Mouse (Mus musculus) hindbrain, embryonic 11.5 days (tissue): ENCODE data around the gene Rspo1. TPM values are rescaled to one million over a fixed set of nuclear protein-coding genes. Genes with fewer than 3 reads are reported as not detected.

Experiments
- ATAC-seq: fragments of 200-750 bp; cut with Nextera tagmentation; 2 replicates; pipeline ENCODE4 v1.8.0; 2017; ENCODE audit warnings: mild to moderate bottlenecking, moderate TSS enrichment, moderate library complexity; ENCODE audit not compliant: low FRiP score
- DNase-seq: peaks from one replicate; pipeline ENCODE4 v3.0.0-alpha.2; 2015; ENCODE audit warnings: low spot score
- H3K27ac ChIP-seq: fragments of 300-500 bp; sonication (generic); 2 replicates; pipeline ENCODE4 v1.5.1; 2014; ENCODE audit warnings: mild to moderate bottlenecking, low read depth, low read length
- H3K27me3 ChIP-seq: fragments of 300-500 bp; sonication (generic); 2 replicates; pipeline ENCODE4 v1.6.1; 2014; ENCODE audit warnings: mild to moderate bottlenecking, low read length, moderate library complexity, mixed read lengths; ENCODE audit not compliant: control insufficient read depth, insufficient read depth
- H3K36me3 ChIP-seq: fragments of 300-500 bp; sonication (generic); 2 replicates; pipeline ENCODE4 v1.6.1; 2014; ENCODE audit warnings: mild to moderate bottlenecking, low read length, moderate library complexity, mixed read lengths; ENCODE audit not compliant: control insufficient read depth, insufficient read depth
- H3K4me1 ChIP-seq: fragments of 300-500 bp; sonication (generic); replicated peaks from 2 replicates; pipeline ENCODE4 v1.6.1; 2014; ENCODE audit warnings: low read length, mixed read lengths; ENCODE audit not compliant: control insufficient read depth, insufficient read depth
- H3K4me2 ChIP-seq: fragments of 300-500 bp; sonication (generic); replicated peaks from 2 replicates; pipeline ENCODE4 v1.6.1; 2014; ENCODE audit warnings: mild to moderate bottlenecking, low read depth, low read length
- H3K4me3 ChIP-seq: fragments of 300-500 bp; sonication (generic); 2 replicates; pipeline ENCODE4 v1.5.1; 2014; ENCODE audit warnings: low read depth, low read length
- H3K9ac ChIP-seq: fragments of 300-500 bp; sonication (generic); 2 replicates; pipeline ENCODE4 v1.6.1; 2014; ENCODE audit warnings: low read depth, low read length
- H3K9me3 ChIP-seq: fragments of 300-500 bp; sonication (generic); 2 replicates; pipeline ENCODE4 v1.6.1; 2016; ENCODE audit warnings: low read length; ENCODE audit not compliant: control insufficient read depth
- WGBS: fragments of 180-500 bp; shearing (Covaris S2); extraction: QIAGEN DNeasy Blood & Tissue Kit; methylation state at CpG from one replicate; pipeline ENCODE4 v1.1.7; 2014; 5-methylcytosine and 5-hydroxymethylcytosine counted together
- polyA plus RNA-seq: library from polyadenylated mRNA; unstranded; fragments of >200 nt; fragmentation: Nextera tagmentation; extraction: Ambion mirVana; gene quantifications from 2 replicates; pipeline ENCODE4 v1.2.1, GENCODE M21; 2014

Gene Rspo1
- polyA plus RNA-seq, 1 experiment from 2014 or later, result 16.5 TPM

GRCm38 (mm10) chr4:124986739-124987710 lies 795 bp downstream of the Rspo1 start:
- 0 out of 2 replicates have a peak overlapping the region, but pooled peaks have one; percentile 2 for H3K9ac ChIP-seq
- H3K27ac ChIP-seq, result no peak overlapping the region
- H3K9me3 ChIP-seq, result no peaks in the 10 kb centered on the region
- 4% methylated on average over 46 of the region's 51 CpGs for WGBS
- ATAC-seq (no peak), DNase-seq (peak; percentile 31)
- H3K27me3 ChIP-seq, result peaks cover 83% of the 10 kb centered on the region
- peak overlapping the region; percentile 54 for H3K4me2 ChIP-seq
- peaks cover 6% of the 10 kb centered on the region for H3K4me1 ChIP-seq
- H3K36me3 ChIP-seq, result no peaks in the 10 kb centered on the region
- H3K4me3 ChIP-seq, result peak overlapping the region; percentile 31

DNA sequence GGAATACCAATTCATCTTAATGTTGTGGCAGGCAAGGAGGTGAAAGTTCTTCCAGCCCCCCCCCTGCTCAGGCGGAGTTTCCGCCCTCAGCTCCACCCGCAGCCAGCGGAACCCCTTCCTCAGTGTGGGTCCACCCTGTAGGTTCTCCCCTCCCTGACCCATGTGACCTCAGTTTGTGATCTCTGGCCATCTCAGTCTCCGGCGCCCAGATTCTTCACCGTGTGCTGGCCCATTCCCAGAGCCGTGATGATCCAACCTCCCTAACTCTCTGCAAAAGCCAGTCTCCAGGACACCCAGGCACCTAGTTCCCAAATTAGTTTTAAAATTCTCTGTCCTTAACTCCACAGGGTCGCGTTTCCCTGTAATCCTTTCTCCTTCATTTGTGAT lies 1.5 kb downstream of the Rspo1 start:
- Histone ChIP-seq H3K9me3 (no peaks in the 10 kb centered on the region), H3K9ac (no peak overlapping the region), H3K4me2 (no peak overlapping the region), H3K4me1 (peaks cover 6% of the 10 kb centered on the region), H3K4me3 (no peak overlapping the region), H3K27ac (no peak overlapping the region), H3K27me3 (peaks cover 83% of the 10 kb centered on the region), H3K36me3 (no peaks in the 10 kb centered on the region)
- 5% methylated on average over 10 of the region's 10 CpGs for WGBS
- ATAC-seq (no peak), DNase-seq (no peak)

DNA sequence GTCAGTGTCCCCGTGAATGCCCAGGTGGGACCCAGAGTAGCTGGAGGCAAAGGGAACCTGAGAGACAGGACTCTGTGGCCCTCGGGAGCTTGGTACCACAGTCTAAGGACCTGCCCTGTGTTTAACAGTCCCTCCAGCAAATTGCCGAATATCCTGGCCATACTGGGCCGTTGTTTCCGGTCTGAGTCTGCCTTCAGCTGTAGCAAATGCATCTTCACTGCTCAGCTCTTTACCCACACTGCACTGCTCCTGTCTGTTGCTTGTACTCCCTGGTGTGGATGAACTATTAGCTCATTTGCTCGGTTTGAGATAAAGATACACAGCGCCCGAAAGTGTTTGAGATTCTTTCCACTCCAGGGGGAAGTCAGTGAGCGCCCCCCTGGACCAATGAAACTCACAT lies 2.2 kb downstream of the Rspo1 start:
- DNase-seq (peak; percentile 26), ATAC-seq (no peak)
- peaks cover 81% of the 10 kb centered on the region for H3K27me3 ChIP-seq
- peaks cover 6% of the 10 kb centered on the region for H3K4me1 ChIP-seq
- no peaks in the 10 kb centered on the region for H3K9me3 ChIP-seq
- no peak overlapping the region for H3K4me3 ChIP-seq
- H3K4me2 ChIP-seq, result no peak overlapping the region
- no peak overlapping the region for H3K27ac ChIP-seq
- H3K9ac ChIP-seq, result no peak overlapping the region
- 21% methylated on average over 9 of the region's 9 CpGs for whole genome bisulfite sequencing
- no peaks in the 10 kb centered on the region for H3K36me3 ChIP-seq

- H3K4me1 ChIP-seq, result peaks cover 6% of the 10 kb centered on the region
- H3K4me3 ChIP-seq, result no peak overlapping the region
- H3K27me3 ChIP-seq, result peaks cover 68% of the 10 kb centered on the region
- ATAC-seq, result no peak
- no peaks in the 10 kb centered on the region for H3K9me3 ChIP-seq
- WGBS, result under 1% methylated on average over 20 of the region's 20 CpGs
- no peak overlapping the region for H3K9ac ChIP-seq
- no peaks in the 10 kb centered on the region for H3K36me3 ChIP-seq
- DNase-seq, result peak; percentile 23
- no peak overlapping the region for H3K27ac ChIP-seq
- H3K4me2 ChIP-seq, result peak overlapping the region; percentile 24
Observed at GRCm38 (mm10) chr4:124989787-124990253, 3.6 kb downstream of the Rspo1 start.

- Histone ChIP-seq H3K27ac (no peak overlapping the region), H3K9ac (no peak overlapping the region)
- DNase-seq, result no peak
Observed at GRCm38 (mm10) chr4:124990325-124990724, 4.1 kb downstream of the Rspo1 start.

GRCm38 (mm10) chr4:124997479-124998147 lies 11.4 kb downstream of the Rspo1 start:
- WGBS, result 80% methylated on average over 10 of the region's 10 CpGs
- Histone ChIP-seq H3K27me3 (0 out of 2 replicates have a peak, but pooled peaks cover 3% of the 10 kb centered on the region), H3K9ac (no peak overlapping the region), H3K27ac (no peak overlapping the region), H3K4me3 (no peak overlapping the region), H3K36me3 (no peaks in the 10 kb centered on the region), H3K4me1 (no peaks in the 10 kb centered on the region), H3K9me3 (no peaks in the 10 kb centered on the region), H3K4me2 (no peak overlapping the region)
- DNase-seq, result no peak
- no peak for ATAC-seq

More at GRCm38 (mm10) chr4:124990325-124990724, 4.1 kb downstream of the Rspo1 start:
- no peaks in the 10 kb centered on the region for H3K36me3 ChIP-seq
- WGBS, result 3% methylated on average over 7 of the region's 7 CpGs
- no peaks in the 10 kb centered on the region for H3K9me3 ChIP-seq
- H3K4me3 ChIP-seq, result no peak overlapping the region
- peak overlapping the region; percentile 24 for H3K4me2 ChIP-seq
- H3K4me1 ChIP-seq, result peaks cover 5% of the 10 kb centered on the region
- no peak for ATAC-seq
- H3K27me3 ChIP-seq, result peaks cover 63% of the 10 kb centered on the region

DNA sequence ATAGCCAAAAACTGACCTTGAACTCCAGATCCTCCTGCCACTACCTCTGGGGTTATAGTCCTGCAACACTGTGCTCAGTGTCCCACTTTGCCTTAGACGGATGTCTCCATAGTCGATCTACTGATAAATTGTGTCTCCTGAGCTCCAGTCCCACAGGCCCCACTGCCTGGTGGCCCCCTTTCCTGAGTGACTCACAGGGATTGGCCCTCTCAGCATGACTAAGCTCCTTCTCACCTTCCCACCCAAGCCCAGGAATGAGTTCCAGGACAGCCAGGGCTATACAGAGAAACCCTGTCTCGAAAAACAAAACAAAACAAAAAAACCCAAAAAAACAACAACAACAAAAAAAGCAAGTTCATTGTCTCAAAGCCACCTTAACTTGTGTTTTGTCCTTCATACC lies 13.3 kb downstream of the Rspo1 start:
- Histone ChIP-seq H3K4me2 (no peak overlapping the region), H3K9me3 (no peaks in the 10 kb centered on the region), H3K27me3 (no peaks in the 10 kb centered on the region), H3K4me3 (no peak overlapping the region), H3K9ac (no peak overlapping the region), H3K27ac (no peak overlapping the region), H3K4me1 (no peaks in the 10 kb centered on the region), H3K36me3 (no peaks in the 10 kb centered on the region)
- DNase-seq (no peak), ATAC-seq (no peak)
- WGBS, result 89% methylated on average over 3 of the region's 3 CpGs

GRCm38 (mm10) chr4:125002978-125003377 lies 16.7 kb downstream of the Rspo1 start:
- Histone ChIP-seq H3K4me1 (no peaks in the 10 kb centered on the region), H3K9ac (no peak overlapping the region), H3K36me3 (no peaks in the 10 kb centered on the region), H3K27me3 (no peaks in the 10 kb centered on the region; the same call in 1 of the 2 replicates), H3K4me3 (no peak overlapping the region), H3K9me3 (no peaks in the 10 kb centered on the region), H3K27ac (no peak overlapping the region), H3K4me2 (no peak overlapping the region)
- ATAC-seq, result no peak
- WGBS, result 84% methylated on average over 8 of the region's 8 CpGs
- no peak for DNase-seq
